Mouse (Mus musculus): ENCODE data around the gene Eif2d. TPM values are rescaled to one million over a fixed set of nuclear protein-coding genes. Genes with fewer than 3 reads are reported as not detected.

Gene Eif2d
- total and polyA plus RNA-seq, 2 experiments from 2014 or later, result 29.2 to 43.2 TPM

DNA sequence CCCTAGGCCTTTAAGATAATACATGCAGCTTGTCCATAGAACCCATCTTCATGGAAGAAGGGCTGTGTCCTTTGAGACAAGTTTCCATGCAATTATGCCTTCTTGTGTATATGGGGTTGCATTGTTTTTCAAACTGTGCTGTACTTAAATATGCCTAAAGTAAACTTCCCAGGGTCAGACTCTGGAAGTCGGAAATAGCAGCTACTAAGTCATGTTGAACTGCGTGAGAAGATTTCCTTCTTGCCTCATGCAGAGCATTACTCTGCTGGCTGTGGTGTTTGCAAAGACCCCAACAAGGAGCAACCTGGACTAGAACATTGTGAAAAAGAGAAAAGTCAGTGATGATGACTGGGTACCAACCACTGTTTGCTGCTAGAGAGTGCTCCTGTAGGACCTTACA is 70.4 kb downstream of the Eif2d start:
- no peak for ATAC-seq (ENCODE audit: low FRiP score)

DNA sequence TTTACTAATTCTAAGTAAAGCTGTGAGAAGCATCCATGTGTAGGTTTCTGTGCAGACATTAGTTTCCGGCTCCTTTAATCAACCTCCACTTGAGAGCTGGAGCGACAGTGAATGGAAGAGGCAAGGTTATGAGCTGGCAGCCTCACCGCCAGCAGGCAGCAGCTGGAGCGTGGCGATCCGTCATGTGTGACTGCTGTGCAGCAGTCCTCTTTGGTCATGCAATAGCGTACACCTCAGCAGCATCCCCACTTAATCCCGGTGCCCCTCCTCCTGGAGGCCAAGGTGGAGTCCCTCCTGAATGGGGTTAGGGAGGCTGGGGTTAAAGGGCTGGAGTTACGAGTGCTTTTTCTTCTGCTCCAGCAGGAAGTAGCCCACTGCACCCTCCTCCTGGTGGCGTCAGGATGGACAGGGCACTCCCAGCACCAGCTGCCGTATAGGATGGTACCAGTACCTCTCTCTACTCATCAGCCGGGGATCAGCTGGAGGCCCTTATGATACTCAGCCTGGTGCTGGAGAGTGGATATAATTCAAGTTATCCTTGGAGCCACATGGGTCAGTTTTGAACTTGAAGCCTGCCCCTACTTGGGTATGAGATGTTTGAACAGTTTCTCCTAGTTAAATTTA is 72.0 kb downstream of the Eif2d start:
- Histone ChIP-seq H3K27me3 (ENCODE audit: insufficient read depth, low read length) (no peaks in the 10 kb centered on the region), H3K9ac (replicated peaks; ENCODE audit: low read length, poor library complexity, severe bottlenecking) (no peak overlapping the region), H3K4me3 (ENCODE audit: low read depth, low read length) (no peak overlapping the region), H3K9me3 (ENCODE audit: low read length) (no peaks in the 10 kb centered on the region), H3K36me3 (ENCODE audit: insufficient read depth, low read length) (no peaks in the 10 kb centered on the region), H3K4me2 (ENCODE audit: low read depth, low read length, poor library complexity, severe bottlenecking) (no peak overlapping the region), H3K4me1 (ENCODE audit: insufficient read depth, low read length) (no peaks in the 10 kb centered on the region), H3K27ac (ENCODE audit: low read depth, low read length) (no peak overlapping the region)
- ATAC-seq (ENCODE audit: low FRiP score), result no peak; the same call in 1 of the 2 replicates
- no peak for TF ChIP-seq CTCF (IDR thresholded peaks at IDR 0.05)
- WGBS, result 22% methylated on average over 12 of the region's 12 CpGs
- no peak for DNase-seq (ENCODE audit: low spot score)

More for the DNA sequence above, 70.4 kb downstream of the Eif2d start:
- Histone ChIP-seq H3K27me3 (ENCODE audit: insufficient read depth, low read length) (no peaks in the 10 kb centered on the region), H3K4me3 (ENCODE audit: low read depth, low read length) (no peak overlapping the region), H3K9me3 (ENCODE audit: low read length) (no peaks in the 10 kb centered on the region), H3K27ac (ENCODE audit: low read depth, low read length) (no peak overlapping the region), H3K4me1 (ENCODE audit: insufficient read depth, low read length) (no peaks in the 10 kb centered on the region), H3K4me2 (ENCODE audit: low read depth, low read length, poor library complexity, severe bottlenecking) (no peak overlapping the region), H3K36me3 (ENCODE audit: insufficient read depth, low read length) (no peaks in the 10 kb centered on the region), H3K9ac (replicated peaks; ENCODE audit: low read length, poor library complexity, severe bottlenecking) (no peak overlapping the region)
- no peak for DNase-seq (ENCODE audit: low spot score)
- 93% methylated on average over 2 of the region's 2 CpGs for WGBS
- TF ChIP-seq CTCF (IDR thresholded peaks at IDR 0.05), result no peak

DNA sequence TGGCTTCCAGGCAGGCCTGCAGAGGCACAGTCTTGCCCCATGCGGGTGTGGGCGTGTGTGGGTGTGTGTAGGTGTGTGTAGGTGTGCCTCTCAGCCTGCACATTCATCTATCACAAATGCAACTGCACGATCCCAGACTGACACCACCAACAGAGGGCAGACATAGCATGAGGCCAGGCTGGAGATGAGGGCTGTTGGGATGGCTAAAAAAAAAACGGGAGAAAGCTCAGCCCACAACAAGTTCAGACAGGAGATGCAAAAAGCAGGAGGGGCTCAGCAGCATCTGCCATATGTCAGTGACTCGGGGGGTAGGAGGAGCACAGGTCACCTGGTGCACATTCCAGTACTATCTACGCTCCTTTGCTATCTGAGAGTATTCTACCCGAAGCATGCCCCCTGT is 75.2 kb downstream of the Eif2d start:
- Histone ChIP-seq H3K9ac (replicated peaks; ENCODE audit: low read length, poor library complexity, severe bottlenecking) (no peak overlapping the region), H3K4me3 (ENCODE audit: low read depth, low read length) (no peak overlapping the region), H3K27ac (ENCODE audit: low read depth, low read length) (no peak overlapping the region), H3K4me1 (ENCODE audit: insufficient read depth, low read length) (no peaks in the 10 kb centered on the region), H3K9me3 (ENCODE audit: low read length) (no peaks in the 10 kb centered on the region), H3K36me3 (ENCODE audit: insufficient read depth, low read length) (no peaks in the 10 kb centered on the region), H3K27me3 (ENCODE audit: insufficient read depth, low read length) (no peaks in the 10 kb centered on the region), H3K4me2 (ENCODE audit: low read depth, low read length, poor library complexity, severe bottlenecking) (no peak overlapping the region)
- no peak for DNase-seq (ENCODE audit: low spot score)
- no peak for ATAC-seq (ENCODE audit: low FRiP score)
- WGBS, result 74% methylated on average over 7 of the region's 7 CpGs
- TF ChIP-seq CTCF (IDR thresholded peaks at IDR 0.05), result peak; percentile 23

DNA sequence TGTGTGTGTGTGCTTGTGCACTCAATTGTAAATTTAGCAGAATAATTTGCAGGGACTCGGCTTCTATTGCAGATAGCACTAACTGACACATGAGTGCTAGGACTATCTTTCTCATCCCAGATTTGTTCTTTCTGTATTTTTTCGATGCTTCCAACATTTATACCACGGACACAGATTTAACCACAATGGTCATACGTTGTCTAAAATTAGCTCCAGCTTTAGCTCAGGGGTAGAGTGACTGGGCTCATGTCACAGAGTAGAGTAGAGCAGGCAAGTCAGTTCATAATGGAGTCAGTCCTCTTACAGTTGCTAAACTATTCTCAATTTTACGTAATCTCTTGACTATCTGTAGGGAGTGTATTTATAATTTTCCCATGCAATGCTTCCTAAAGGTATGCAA is 75.7 kb downstream of the Eif2d start:
- no peaks in the 10 kb centered on the region for H3K4me1 ChIP-seq (ENCODE audit: insufficient read depth, low read length)
- H3K27ac ChIP-seq (ENCODE audit: low read depth, low read length), result no peak overlapping the region
- no peak for DNase-seq (ENCODE audit: low spot score)
- TF ChIP-seq CTCF (IDR thresholded peaks at IDR 0.05), result no peak
- 90% methylated on average over 5 of the region's 5 CpGs for WGBS
- H3K36me3 ChIP-seq (ENCODE audit: insufficient read depth, low read length), result no peaks in the 10 kb centered on the region
- no peak overlapping the region for H3K9ac ChIP-seq (replicated peaks; ENCODE audit: low read length, poor library complexity, severe bottlenecking)
- no peak overlapping the region for H3K4me3 ChIP-seq (ENCODE audit: low read depth, low read length)
- no peaks in the 10 kb centered on the region for H3K9me3 ChIP-seq (ENCODE audit: low read length)
- H3K27me3 ChIP-seq (ENCODE audit: insufficient read depth, low read length), result no peaks in the 10 kb centered on the region
- ATAC-seq (ENCODE audit: low FRiP score), result no peak
- H3K4me2 ChIP-seq (ENCODE audit: low read depth, low read length, poor library complexity, severe bottlenecking), result no peak overlapping the region

DNA sequence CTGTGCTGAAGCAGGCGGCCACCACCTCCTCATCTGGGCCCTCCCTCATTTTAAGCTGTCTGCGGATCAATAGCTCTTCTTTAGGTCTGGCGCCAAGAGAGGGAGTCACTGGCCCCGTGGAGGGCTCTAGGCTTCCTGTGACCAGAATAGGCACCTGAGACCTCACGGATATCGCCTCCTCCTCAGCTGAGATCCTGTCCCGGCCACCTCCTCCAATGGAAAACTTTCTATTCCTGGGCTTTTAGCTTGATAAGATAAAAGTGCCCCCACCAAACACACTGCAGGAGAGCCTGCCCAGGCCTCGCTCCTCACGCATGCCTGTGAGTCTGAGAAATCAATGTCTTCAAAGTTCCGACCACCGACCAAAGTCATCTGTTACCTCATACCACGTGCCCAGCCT is 80.5 kb downstream of the Eif2d start:
- no peak overlapping the region for H3K27ac ChIP-seq (ENCODE audit: low read depth, low read length)
- no peak for TF ChIP-seq CTCF (IDR thresholded peaks at IDR 0.05)
- ATAC-seq (ENCODE audit: low FRiP score) (no peak), DNase-seq (ENCODE audit: low spot score) (no peak)
- 70% methylated on average over 12 of the region's 12 CpGs for WGBS
- H3K4me3 ChIP-seq (ENCODE audit: low read depth, low read length), result no peak overlapping the region
- no peak overlapping the region for H3K4me2 ChIP-seq (ENCODE audit: low read depth, low read length, poor library complexity, severe bottlenecking)
- no peak overlapping the region for H3K9ac ChIP-seq (replicated peaks; ENCODE audit: low read length, poor library complexity, severe bottlenecking)
- no peaks in the 10 kb centered on the region; the same call in 1 of the 2 replicates for H3K36me3 ChIP-seq (ENCODE audit: insufficient read depth, low read length)
- no peaks in the 10 kb centered on the region for H3K27me3 ChIP-seq (ENCODE audit: insufficient read depth, low read length)
- no peaks in the 10 kb centered on the region for H3K9me3 ChIP-seq (ENCODE audit: low read length)
- no peaks in the 10 kb centered on the region for H3K4me1 ChIP-seq (ENCODE audit: insufficient read depth, low read length)

DNA sequence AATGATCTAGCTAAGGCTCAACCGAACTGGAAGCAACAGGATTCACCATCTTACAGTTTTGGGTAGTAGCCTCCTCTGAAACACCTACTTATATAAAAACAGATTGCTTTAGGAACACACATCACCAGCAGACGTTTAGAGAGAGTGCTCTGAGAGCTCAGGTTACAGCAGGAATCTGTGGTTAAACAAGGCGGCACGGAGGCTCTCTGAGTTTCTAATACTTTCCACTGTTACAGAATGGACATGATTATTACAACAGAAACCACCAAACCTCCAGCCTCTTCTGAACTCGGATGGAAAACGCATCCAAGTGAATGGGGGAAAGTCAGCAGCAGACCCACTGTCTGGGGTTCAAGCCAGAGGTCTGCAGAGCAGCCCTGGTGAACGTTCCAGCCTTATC is 83.1 kb downstream of the Eif2d start:
- no peaks in the 10 kb centered on the region for H3K27me3 ChIP-seq (ENCODE audit: insufficient read depth, low read length)
- H3K9ac ChIP-seq (replicated peaks; ENCODE audit: low read length, poor library complexity, severe bottlenecking), result no peak overlapping the region
- H3K36me3 ChIP-seq (ENCODE audit: insufficient read depth, low read length), result no peaks in the 10 kb centered on the region; the same call in 1 of the 2 replicates
- ATAC-seq (ENCODE audit: low FRiP score) (no peak), DNase-seq (ENCODE audit: low spot score) (no peak)
- WGBS, result 73% methylated on average over 7 of the region's 7 CpGs
- H3K27ac ChIP-seq (ENCODE audit: low read depth, low read length), result no peak overlapping the region
- no peak overlapping the region for H3K4me2 ChIP-seq (ENCODE audit: low read depth, low read length, poor library complexity, severe bottlenecking)
- no peak for TF ChIP-seq CTCF (IDR thresholded peaks at IDR 0.05)
- no peaks in the 10 kb centered on the region for H3K9me3 ChIP-seq (ENCODE audit: low read length)
- peaks cover 3% of the 10 kb centered on the region; the same call in 1 of the 2 replicates for H3K4me1 ChIP-seq (ENCODE audit: insufficient read depth, low read length)
- no peak overlapping the region for H3K4me3 ChIP-seq (ENCODE audit: low read depth, low read length)

Other genes starting within 250 kb of the Eif2d start
- gene Il20, start 241.7 kb upstream of the Eif2d start, total RNA-seq (2014; rRNA removed), result not detected in 2 replicates
- not detected in 2 replicates for gene Il20, start 241.7 kb upstream of the Eif2d start, polyA plus RNA-seq (2015; fragmentation: Nextera tagmentation; extraction: Ambion mirVana)
- gene Il19, start 213.1 kb upstream of the Eif2d start, total RNA-seq (2014; rRNA removed), result not detected in 2 replicates
- 0.27 TPM in 1 of 2 replicates, not detected in the other for gene Il19, start 213.1 kb upstream of the Eif2d start, polyA plus RNA-seq (2015; fragmentation: Nextera tagmentation; extraction: Ambion mirVana)
- not detected in 2 replicates for gene Il10, start 133.3 kb upstream of the Eif2d start, total RNA-seq (2014; rRNA removed)
- not detected in 2 replicates for gene Il10, start 133.3 kb upstream of the Eif2d start, polyA plus RNA-seq (2015; fragmentation: Nextera tagmentation; extraction: Ambion mirVana)
- 44.2 and 48.1 TPM in 2 replicates for gene Mapkapk2, start 55.4 kb upstream of the Eif2d start, total RNA-seq (2014; rRNA removed)
- 13.7 and 13.8 TPM in 2 replicates for gene Mapkapk2, start 55.4 kb upstream of the Eif2d start, polyA plus RNA-seq (2015; fragmentation: Nextera tagmentation; extraction: Ambion mirVana)
- 10.6 and 12.0 TPM in 2 replicates for gene Dyrk3, start 14.8 kb upstream of the Eif2d start, total RNA-seq (2014; rRNA removed)
- gene Dyrk3, start 14.8 kb upstream of the Eif2d start, polyA plus RNA-seq (2015; fragmentation: Nextera tagmentation; extraction: Ambion mirVana), result 13.0 and 13.4 TPM in 2 replicates
- 9.0 and 13.5 TPM in 2 replicates for gene Rassf5, start 92.1 kb downstream of the Eif2d start, total RNA-seq (2014; rRNA removed)
- 4.9 and 5.8 TPM in 2 replicates for gene Rassf5, start 92.1 kb downstream of the Eif2d start, polyA plus RNA-seq (2015; fragmentation: Nextera tagmentation; extraction: Ambion mirVana)
- gene Ikbke, start 126.4 kb downstream of the Eif2d start, total RNA-seq (2014; rRNA removed), result 3.9 and 5.3 TPM in 2 replicates
- gene Ikbke, start 126.4 kb downstream of the Eif2d start, polyA plus RNA-seq (2015; fragmentation: Nextera tagmentation; extraction: Ambion mirVana), result 0.63 and 0.67 TPM in 2 replicates